Mouse (Mus musculus) urinary bladder, adult 2 months (tissue): ENCODE measurements around the gene Trim8. TPM values are rescaled to one million over a fixed set of nuclear protein-coding genes. Genes with fewer than 3 reads are reported as not detected.
A peak's percentile ranks its signal among the peaks of the same experiment; 100 is the strongest.

Experiments used
- DNase-seq: peaks from one replicate; pipeline ENCODE4 v3.0.0; 2022; ENCODE audit warnings: low spot score
- polyA plus RNA-seq: library from polyadenylated mRNA; depleted of rRNA; stranded (reverse); fragments of >200 nt; gene quantifications from 2 replicates; pipeline ENCODE4 v1.2.3, GENCODE M21; 2012; rRNA removed

Gene Trim8
- 17.2 and 25.2 TPM in 2 replicates for polyA plus RNA-seq

DNA sequence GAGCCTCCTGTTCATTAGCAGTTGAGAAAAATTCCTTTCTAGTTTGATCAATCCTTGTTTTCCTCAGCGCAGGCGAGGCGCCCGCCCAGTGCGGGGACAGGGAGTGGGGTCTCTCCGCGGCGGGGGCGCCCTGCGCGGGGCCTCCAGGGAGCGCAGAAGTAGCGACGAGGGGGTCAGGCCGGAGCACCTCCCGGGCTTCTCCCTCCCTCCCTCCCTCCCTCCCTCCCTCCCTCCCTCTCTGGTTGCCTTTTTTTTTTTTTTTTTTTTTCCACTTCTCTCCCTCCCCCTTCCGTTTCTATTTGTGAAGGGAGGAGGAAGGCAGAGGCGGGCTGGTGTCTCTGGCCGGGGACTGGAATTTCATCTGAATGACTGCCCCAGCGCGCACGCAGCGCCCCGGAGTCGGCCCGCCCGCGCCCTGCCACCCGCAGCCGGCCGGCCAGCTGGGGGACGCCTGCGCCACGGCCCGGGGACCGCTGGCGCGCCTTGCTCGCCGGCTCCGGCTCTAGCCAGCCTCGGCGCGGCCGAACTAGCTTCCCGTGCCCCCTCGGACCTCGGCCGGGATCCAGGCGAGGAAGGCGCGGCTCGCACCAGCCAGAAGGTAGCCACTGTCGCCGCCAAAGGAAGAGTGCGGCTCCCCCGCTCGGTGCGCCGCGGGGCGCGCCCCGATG is at the start of gene Trim8:
Trim8 (plus strand) TSS at position 302 of the 668 bp plus-strand sequence.
- peak; percentile 89 for DNase-seq

- peak; percentile 31 for DNase-seq
Measured at GRCm38 (mm10) chr19:46452052-46452827, 49.3 kb upstream of the Trim8 start.

DNA sequence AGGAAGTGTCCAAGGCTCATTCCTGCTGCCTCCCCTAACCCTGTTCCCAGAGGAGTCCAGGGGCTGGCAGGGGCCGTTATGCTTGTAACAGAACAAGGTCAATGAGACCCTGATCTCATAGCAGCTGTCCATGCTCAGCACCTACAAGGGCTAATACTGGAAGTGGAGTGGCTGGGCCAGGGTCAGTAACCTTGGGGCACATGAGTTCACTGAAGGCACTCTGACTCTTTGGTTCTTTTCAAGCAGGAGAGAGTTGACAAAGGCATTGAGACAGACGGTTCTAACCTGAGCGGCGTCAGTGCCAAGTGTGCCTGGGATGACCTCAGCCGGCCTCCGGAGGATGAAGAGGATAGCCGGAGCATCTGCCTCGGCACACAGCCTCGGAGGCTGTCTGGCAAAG is 48.6 kb upstream of the Trim8 start:
- DNase-seq = no peak

GRCm38 (mm10) chr19:46454126-46454880 is 47.2 kb upstream of the Trim8 start:
- no peak for DNase-seq

DNA sequence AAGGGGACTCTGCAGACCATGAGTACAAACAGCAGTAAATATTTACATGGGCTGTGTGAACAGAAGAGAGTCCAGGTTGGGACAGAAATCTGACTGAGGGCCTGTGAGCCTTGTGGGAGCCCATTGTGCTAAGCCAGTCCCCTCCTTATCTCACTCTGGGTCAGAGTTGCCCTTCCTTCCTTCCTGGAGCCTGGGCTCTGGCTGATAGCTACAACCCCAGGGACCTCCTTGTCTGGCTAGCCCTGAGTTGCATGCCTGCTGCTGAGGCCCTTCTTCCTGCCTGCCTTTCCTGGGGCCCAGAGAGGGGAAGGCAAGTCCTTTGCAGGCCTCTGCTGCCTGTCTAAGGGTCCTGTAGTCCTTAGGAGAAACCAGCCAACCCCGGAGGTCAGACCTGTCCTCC is 46.5 kb upstream of the Trim8 start:
- peak; percentile 36 for DNase-seq

GRCm38 (mm10) chr19:46455556-46455955 is 45.9 kb upstream of the Trim8 start:
- no peak for DNase-seq

- DNase-seq = no peak
Measured at GRCm38 (mm10) chr19:46456018-46456735, 45.3 kb upstream of the Trim8 start.

DNA sequence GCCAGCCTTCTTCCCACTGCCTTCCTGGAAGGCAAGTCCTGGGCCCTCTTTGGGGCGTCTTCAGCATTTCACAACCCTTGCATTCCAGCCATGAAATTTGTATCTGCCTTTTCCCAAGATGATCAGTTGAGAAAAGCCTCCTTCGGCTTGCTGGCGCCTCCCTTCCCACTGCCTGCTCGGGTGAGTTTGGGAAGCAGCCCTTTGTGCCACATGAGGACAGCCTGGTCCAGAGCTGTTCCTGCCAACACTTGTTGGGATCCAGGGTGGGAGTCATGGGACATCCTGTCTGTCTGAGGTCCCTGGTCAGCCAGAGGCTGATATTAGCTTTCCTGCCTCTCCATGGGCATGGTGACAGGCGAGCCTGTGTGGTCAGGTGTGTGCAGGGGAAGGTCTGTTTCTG is 43.7 kb upstream of the Trim8 start:
- DNase-seq = no peak

- DNase-seq = no peak
Measured at GRCm38 (mm10) chr19:46459256-46459655, 42.2 kb upstream of the Trim8 start.

GRCm38 (mm10) chr19:46459889-46460288 is 41.6 kb upstream of the Trim8 start:
- no peak for DNase-seq

- no peak for DNase-seq
Measured at GRCm38 (mm10) chr19:46462574-46462973, 38.9 kb upstream of the Trim8 start.

DNA sequence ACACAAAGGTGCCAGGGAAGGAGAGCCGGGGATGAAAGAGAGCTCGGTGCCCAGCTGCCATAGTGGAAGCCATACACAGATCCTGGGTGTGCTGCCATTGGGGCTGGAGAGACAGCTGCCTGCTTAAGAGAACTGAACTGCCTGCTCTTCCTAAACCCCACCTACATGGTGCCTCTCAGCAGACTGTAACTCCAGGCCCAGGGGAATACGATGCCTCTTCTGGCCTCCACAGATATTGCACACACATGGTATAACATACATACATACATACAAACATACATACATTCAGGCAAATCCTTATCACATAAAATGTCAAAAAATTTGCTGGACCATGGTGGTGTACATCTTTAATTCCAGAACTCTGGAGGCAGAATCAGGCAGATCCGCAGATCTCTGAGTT is 38.1 kb upstream of the Trim8 start:
- DNase-seq = no peak

DNA sequence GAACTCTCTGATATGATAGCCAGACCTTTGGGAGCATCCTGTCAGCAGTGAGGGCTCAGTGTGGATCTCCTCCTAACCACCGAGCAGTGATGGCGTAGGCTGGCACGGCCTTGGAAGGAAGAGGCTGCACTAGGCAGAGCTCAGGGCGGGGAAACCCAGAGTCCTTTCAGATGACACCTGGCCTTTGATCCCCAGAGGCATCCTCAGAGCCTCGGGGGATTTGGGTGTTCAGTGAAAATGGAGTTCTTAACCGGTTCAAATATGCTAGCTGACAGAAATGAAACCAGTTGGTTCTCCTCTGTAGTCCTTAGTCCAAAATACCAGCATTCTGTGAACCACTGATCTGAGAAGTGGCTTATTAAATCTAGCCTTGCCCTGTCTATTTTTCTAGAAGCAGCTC is 35.3 kb upstream of the Trim8 start:
- no peak for DNase-seq

- no peak for DNase-seq
Measured at GRCm38 (mm10) chr19:46467051-46467503, 34.4 kb upstream of the Trim8 start.

GRCm38 (mm10) chr19:46470364-46471240 is 30.9 kb upstream of the Trim8 start:
- DNase-seq = no peak

- no peak for DNase-seq
Measured at GRCm38 (mm10) chr19:46471324-46472093, 30.0 kb upstream of the Trim8 start.

DNA sequence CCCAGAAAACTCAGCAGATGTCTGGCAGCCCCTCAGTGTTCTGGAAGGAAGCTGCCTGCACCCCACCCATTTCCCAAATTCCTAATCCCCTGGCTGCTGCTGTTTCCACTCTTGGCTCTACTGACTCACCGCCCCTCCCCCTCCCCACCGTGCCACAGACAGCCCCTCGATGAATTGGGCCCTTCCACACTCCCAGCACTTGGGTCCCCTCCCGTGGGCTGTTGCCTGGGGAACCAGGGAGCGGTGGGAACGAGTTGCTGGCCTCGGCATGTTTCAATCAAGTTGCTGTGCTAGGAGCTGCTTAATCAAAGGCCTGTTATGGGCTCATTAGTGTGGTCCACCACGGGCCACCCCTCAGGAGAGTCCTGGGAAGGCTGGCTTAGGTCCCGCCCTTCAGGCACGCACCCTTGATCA is 24.1 kb upstream of the Trim8 start:
- no peak for DNase-seq

DNA sequence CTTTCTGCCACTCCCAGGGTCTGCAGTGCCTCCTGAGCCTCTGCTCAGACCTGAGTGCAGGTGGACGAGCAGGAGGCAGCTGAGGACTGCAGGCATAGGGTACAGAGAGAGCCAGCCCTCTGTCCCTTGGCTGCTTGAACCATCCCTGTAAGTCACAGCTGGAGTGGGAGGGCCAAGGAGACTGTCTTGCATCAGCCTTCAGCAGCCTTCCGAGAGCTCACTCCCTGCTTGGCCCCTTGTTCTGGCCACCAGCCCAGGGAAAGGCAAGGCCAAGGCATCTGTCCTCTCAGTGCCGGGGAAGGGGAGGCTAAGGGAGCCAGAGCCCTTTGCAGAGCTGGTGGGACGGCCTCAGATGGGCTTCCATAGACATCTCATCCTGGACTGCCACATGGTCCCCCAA is 23.3 kb upstream of the Trim8 start:
- no peak for DNase-seq

DNA sequence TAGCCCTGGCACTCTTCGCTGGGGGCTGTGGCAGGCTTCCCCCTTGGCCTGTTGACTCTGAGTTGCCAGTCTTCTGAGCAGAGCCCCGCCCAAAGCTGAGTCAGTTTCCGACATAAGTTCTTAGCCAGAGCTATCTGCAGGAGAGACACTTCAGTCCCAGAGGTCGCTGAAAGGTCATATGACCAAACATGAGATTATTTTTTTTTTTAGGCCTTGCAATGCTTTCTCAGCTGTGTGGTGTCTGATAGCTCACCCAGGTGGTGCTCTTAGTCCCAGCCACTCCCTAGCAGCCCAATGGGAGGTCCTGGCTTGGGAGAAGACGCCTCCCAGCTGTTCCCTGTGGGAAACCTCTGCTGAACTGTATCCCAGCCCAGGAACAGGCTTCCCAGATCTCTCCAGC is 22.7 kb upstream of the Trim8 start:
- no peak for DNase-seq
